ENCODE assay signal across 8 mouse cellular contexts in genomic region chr12:70825651-70826317, GRCm38 (mm10). TPM values are rescaled to one million over a fixed set of nuclear protein-coding genes. Genes with fewer than 3 reads are reported as not detected.
DNase-seq lines count a peak whose midpoint lies in the region; ATAC-seq and TF ChIP-seq lines count a peak whose summit lies in the region.

No protein-coding gene starts in this region.

- H3K4me1 ChIP-seq in heart, adult 2 months (ENCODE audit: control insufficient read depth, insufficient read depth, low read length), result peaks cover 4% of the 10 kb centered on the region
- peaks cover 25% of the 10 kb centered on the region for H3K4me1 ChIP-seq in E14TG2a.4 (replicated peaks; ENCODE audit: low read depth, low read length)
- H3K4me1 ChIP-seq in heart, embryonic 14.5 days (ENCODE audit: control insufficient read depth in 2 of 2, insufficient read depth in 2 of 2, low read length in 2 of 2), result peaks cover 10 to 38% of the 10 kb centered on the region in 2 experiments
- peaks cover 45% of the 10 kb centered on the region for H3K4me1 ChIP-seq in megakaryocyte, embryonic 14.5 days

- H3K27me3 ChIP-seq in heart, adult 2 months (ENCODE audit: control insufficient read depth, insufficient read depth, low read length), result no peaks in the 10 kb centered on the region
- H3K27me3 ChIP-seq in E14TG2a.4 (ENCODE audit: insufficient read depth, low read length), result peaks cover 30% of the 10 kb centered on the region
- no peaks in the 10 kb centered on the region for H3K27me3 ChIP-seq in heart, embryonic 14.5 days (ENCODE audit: control insufficient read depth, insufficient read depth, low read length)
- H3K27me3 ChIP-seq in megakaryocyte, embryonic 14.5 days (replicated peaks), result no peaks in the 10 kb centered on the region

- peak overlapping the region; percentile 99 for H3K9ac ChIP-seq in heart, adult 2 months (ENCODE audit: low read depth, low read length)
- H3K9ac ChIP-seq in heart, embryonic 14.5 days (ENCODE audit: low read length), result peak overlapping the region; percentile 98

- peaks cover 2% of the 10 kb centered on the region; the same call in 1 of the 2 replicates for H3K79me2 ChIP-seq in heart, adult 2 months (replicated peaks; ENCODE audit: control insufficient read depth, insufficient read depth, low read length)

- peak overlapping the region; percentile 87 for H3K4me2 ChIP-seq in heart, embryonic 14.5 days (ENCODE audit: low read length)

- no peak for TF ChIP-seq EP300 in heart, adult 2 months (IDR thresholded peaks at IDR 0.05; ENCODE audit: insufficient read depth, low read depth, low read length)

- peak overlapping the region; percentile 89 for H3K4me3 ChIP-seq in heart, adult 2 months
- H3K4me3 ChIP-seq in E14TG2a.4 (replicated peaks; ENCODE audit: low read length), result peak overlapping the region; percentile 94
- peak overlapping the region; percentile 89 to 100 for H3K4me3 ChIP-seq in heart, embryonic 14.5 days (ENCODE audit: control insufficient read depth in 1 of 2, insufficient read depth in 1 of 2, low read depth in 1 of 2, low read length in 2 of 2)
- H3K4me3 ChIP-seq in left cerebral cortex, adult 2 months, result peak overlapping the region; percentile 72
- peak overlapping the region; percentile 94 for H3K4me3 ChIP-seq in megakaryocyte, embryonic 14.5 days (replicated peaks)

- peak overlapping the region; percentile 97 for H3K27ac ChIP-seq in heart, adult 2 months
- peak overlapping the region; percentile 99 for H3K27ac ChIP-seq in heart, embryonic 14.5 days (replicated peaks in 1 of 2; ENCODE audit: control insufficient read depth in 1 of 2, insufficient read depth in 1 of 2, low read depth in 2 of 2, low read length in 2 of 2)
- peak overlapping the region; percentile 100 for H3K27ac ChIP-seq in left cerebral cortex, adult 2 months

- no peak for DNase-seq in heart, adult 2 months
- no peak for DNase-seq in heart, adult 8-10 months (ENCODE audit: low spot score)
- DNase-seq in left cerebral cortex, adult 2 months (ENCODE audit: extremely low spot score in 1 of 2, low spot score in 2 of 2), result no peak
- DNase-seq in urinary bladder, postnatal 36 days (ENCODE audit: low spot score in 2 of 2), result peak; percentile 51 to 58

- H3K9me3 ChIP-seq in E14TG2a.4 (ENCODE audit: low read length), result no peaks in the 10 kb centered on the region
- H3K9me3 ChIP-seq in heart, embryonic 14.5 days (ENCODE audit: control insufficient read depth, low read length), result no peaks in the 10 kb centered on the region
- no peaks in the 10 kb centered on the region for H3K9me3 ChIP-seq in megakaryocyte, embryonic 14.5 days

- under 1% methylated on average over 55 of the region's 55 CpGs for WGBS in heart, adult 2 months
- under 1% methylated on average over 51 of the region's 55 CpGs for WGBS in heart, embryonic 14.5 days

- intact Hi-C loops in heart, adult 2 months (cut with DNase I), result loop anchor here (2.0 to 5.0 kb wide), 3 partner anchors 42 to 331 kb away; no protein-coding TSS in a partner anchor
- intact Hi-C loops in left cerebral cortex, adult 2 months (cut with DNase I), result loop anchor here (1.0 to 5.0 kb wide), 9 partner anchors 42 to 330 kb away; no protein-coding TSS in a partner anchor

- ATAC-seq in common myeloid progenitor, adult 5-6 weeks (replicated peaks; ENCODE audit: low read depth, poor library complexity, severe bottlenecking), result peak; percentile 35
- ATAC-seq in heart, embryonic 14.5 days (ENCODE audit: insufficient number of reproducible peaks, insufficient read depth, low FRiP score, low read depth), result peak; percentile 49

- peaks cover 7% of the 10 kb centered on the region; the same call in 1 of the 2 replicates for H3K36me3 ChIP-seq in heart, adult 2 months (ENCODE audit: control insufficient read depth, insufficient read depth, low read length)
- no peaks in the 10 kb centered on the region for H3K36me3 ChIP-seq in E14TG2a.4 (ENCODE audit: insufficient read depth, low read length)
- no peaks in the 10 kb centered on the region for H3K36me3 ChIP-seq in heart, embryonic 14.5 days (ENCODE audit: control insufficient read depth, insufficient read depth, low read length)
- H3K36me3 ChIP-seq in megakaryocyte, embryonic 14.5 days (replicated peaks; ENCODE audit: low read length), result no peaks in the 10 kb centered on the region

- no peak; the same call in 1 of the 2 replicates for TF ChIP-seq CTCF in heart, adult 2 months (IDR thresholded peaks at IDR 0.05)
- TF ChIP-seq CTCF in E14TG2a.4 (conservative IDR thresholded peaks at IDR 0.05; ENCODE audit: low read length), result no peak
- TF ChIP-seq CTCF in left cerebral cortex, adult 2 months (IDR thresholded peaks at IDR 0.05), result no peak; the same call in 1 of the 2 replicates

- no peak for TF ChIP-seq POLR2A in heart, adult 2 months (IDR thresholded peaks at IDR 0.05; ENCODE audit: insufficient read depth, low read depth, low read length)

RNA-seq across cellular contexts. Expression of gene Frmd6, which starts 0.5 kb away (rescaled TPM):
- total RNA-seq in heart, adult 2 months (2021), result 10 to 100 TPM; 31.4 to 33.2 TPM
- polyA plus RNA-seq in heart, adult 2 months (2012; rRNA removed), result 17.3 and 28.7 TPM in 2 replicates
- 10 to 100 TPM; 28.6 to 35.3 (median 32.5) TPM for total RNA-seq in heart, adult 8-10 months (2022)
- 6.2 and 12.8 TPM in 2 replicates for total RNA-seq in common myeloid progenitor, adult 5-6 weeks (2017)
- 26.7 and 27.0 TPM in 2 replicates for polyA plus RNA-seq in heart, embryonic 14.5 days (2014; fragmentation: Nextera tagmentation; extraction: Ambion mirVana)
- total RNA-seq in left cerebral cortex, adult 2 months (2021), result 10 to 100 TPM; 47.7 to 62.4 TPM
- 3.4 and 4.0 TPM in 2 replicates for polyA plus RNA-seq in megakaryocyte, embryonic 14.5 days (2012; ENCODE audit: insufficient read depth, low replicate concordance)

Comparison
In these comparisons a context has a peak if more than half of its experiments do, and no peak if none do; other contexts are left out.
1. DNase-seq: peak in urinary bladder, postnatal 36 days (2 of 2); none in heart, adult 2 months (0 of 2), heart, adult 8-10 months (single experiment) and left cerebral cortex, adult 2 months (0 of 2).
2. Peak in every context shown above with its lines, with median percentiles within 50 percentile points of each other: H3K27ac ChIP-seq and H3K4me3 ChIP-seq.